Mouse (Mus musculus): ENCODE data around the gene Fndc3c1. TPM values are rescaled to one million over a fixed set of nuclear protein-coding genes. Genes with fewer than 3 reads are reported as not detected.
"Not testable (repeated sequence)": the region's sequence is repeated elsewhere in the genome, so short reads cannot be mapped to it uniquely, and the experiment has no call there.

The Fndc3c1 gene
- total RNA-seq (2021), result not detected

- intact Hi-C loops (cut with DNase I), result no loop called here
- DNase-seq (ENCODE audit: low spot score in 2 of 2), result no peak
Observed at GRCm38 (mm10) chrX:106485101-106485651, at the start of gene Fndc3c1. Gene Fndc3c1 (minus strand): TSS chrX:106485401.

- no peak for DNase-seq (ENCODE audit: low spot score in 2 of 2)
- intact Hi-C loops (cut with DNase I), result no loop called here
Observed at GRCm38 (mm10) chrX:106486451-106486850, 1.2 kb upstream of the Fndc3c1 start.

- no peak for DNase-seq (ENCODE audit: low spot score in 2 of 2)
- intact Hi-C loops (cut with DNase I), result no loop called here
Observed at GRCm38 (mm10) chrX:106485671-106486070, 470 bp upstream of the Fndc3c1 start.

GRCm38 (mm10) chrX:106479891-106480290, 5.3 kb downstream of the Fndc3c1 start:
- DNase-seq (ENCODE audit: low spot score in 2 of 2); intact Hi-C loops (cut with DNase I): not testable (repeated sequence)

GRCm38 (mm10) chrX:106385304-106385703, 99.9 kb downstream of the Fndc3c1 start:
- peak in 1 of 2 experiments; percentile 19 for DNase-seq (ENCODE audit: low spot score in 2 of 2)
- intact Hi-C loops (cut with DNase I), result loop anchor here (5.0 to 10.0 kb wide), 2 partner anchors 188 to 361 kb away; partner anchors contain the start of gene Atp7a

- no peak for DNase-seq (ENCODE audit: low spot score in 2 of 2)
- intact Hi-C loops (cut with DNase I), result loop anchor here (5.0 to 10.0 kb wide), 2 partner anchors 163 to 356 kb away; partner anchors contain the start of gene Atp7a
Observed at GRCm38 (mm10) chrX:106380608-106381007, 104.6 kb downstream of the Fndc3c1 start.

Small RNA genes lying within 50 kb of the gene (microRNA-seq; reads per million reads assigned to microRNA genes)
- 0 reads per million in 2 experiments for gene Gm27428

Other genes with a start within 250 kb of the Fndc3c1 start
- gene Fnd3c2, start 230.0 kb downstream of the Fndc3c1 start, total RNA-seq (2021), result not detected
- under 1 TPM; 0.18 to 0.23 TPM for gene Gm5127, start 97.8 kb upstream of the Fndc3c1 start, total RNA-seq (2021)
- under 1 TPM; 0.39 to 0.71 TPM for gene Cysltr1, start 118.3 kb upstream of the Fndc3c1 start, total RNA-seq (2021)

All from left cerebral cortex, postnatal 25 days (tissue).